ENCODE assay signal across 23 mouse cellular contexts in the genomic region with DNA sequence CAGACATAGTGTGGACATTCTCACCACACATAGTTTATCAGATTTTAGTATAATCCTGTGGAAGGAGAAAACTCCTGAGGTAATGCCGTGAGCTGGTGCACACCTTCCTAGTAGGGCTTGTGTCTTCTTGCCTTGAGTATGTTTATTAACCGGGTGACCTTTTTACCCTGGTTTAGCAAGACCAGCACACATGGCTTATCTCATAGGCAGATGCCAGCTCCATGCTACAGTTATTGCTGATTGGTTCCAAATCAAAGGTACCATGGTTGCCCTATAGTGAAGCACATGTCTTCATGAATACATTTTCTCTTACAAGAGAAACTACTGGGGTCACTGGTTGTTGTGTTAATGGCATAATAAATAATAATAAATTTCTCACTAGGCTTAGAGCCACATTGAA. TPM values are rescaled to one million over a fixed set of nuclear protein-coding genes. Genes with fewer than 3 reads are reported as not detected.
DNase-seq lines count a peak whose midpoint lies in the region; ATAC-seq and TF ChIP-seq lines count a peak whose summit lies in the region.
"Had no signal": no experiment of that assay in that cellular context is flagged by ENCODE, and none has a peak within 500 bp of the region (broad histone marks: within the 10 kb centered on the region; RNA-seq: fewer than 3 reads in every experiment).

No protein-coding gene starts in this region.

- H3K4me1 ChIP-seq in liver, adult 2 months (ENCODE audit: control insufficient read depth, insufficient read depth, low read length), result no peaks in the 10 kb centered on the region; the same call in 1 of the 2 replicates
- no peaks in the 10 kb centered on the region for H3K4me1 ChIP-seq in forebrain, embryonic 15.5 days

- no peaks in the 10 kb centered on the region for H3K27me3 ChIP-seq in liver, adult 2 months (ENCODE audit: control insufficient read depth, insufficient read depth, low read length)
- no peaks in the 10 kb centered on the region for H3K27me3 ChIP-seq in forebrain, embryonic 15.5 days
- H3K27me3 ChIP-seq: CH12.LX, Patski had no signal

- ATAC-seq in erythroblast, adult 5-6 weeks (replicated peaks; ENCODE audit: low FRiP score, poor library complexity, severe bottlenecking), result peak; percentile 52; the same call in 1 of the 2 replicates
- ATAC-seq in erythroid progenitor cell, adult 5-6 weeks (replicated peaks; ENCODE audit: low FRiP score, poor library complexity, severe bottlenecking), result peak; percentile 52; the same call in 1 of the 2 replicates
- no peak for ATAC-seq in forebrain, embryonic 15.5 days (replicated peaks)
- ATAC-seq: activated CD4-positive, CD25-positive, alpha-beta regulatory T cell, adult 4 months; CD4-positive, CD25-positive, alpha-beta regulatory T cell, adult 4 months; Patski had no signal

- H3K79me2 ChIP-seq in liver, adult 2 months (ENCODE audit: control insufficient read depth, insufficient read depth, low read length), result no peaks in the 10 kb centered on the region

- WGBS in liver, adult 2 months, result 30% methylated on average over 2 of the region's 2 CpGs
- 96% methylated on average over 2 of the region's 2 CpGs for WGBS in forebrain, embryonic 15.5 days

- no peak overlapping the region for H3K4me2 ChIP-seq in forebrain, embryonic 15.5 days (replicated peaks)

- H3K27ac ChIP-seq in liver, adult 2 months (replicated peaks; ENCODE audit: insufficient read depth, low read depth, low read length), result no peak overlapping the region
- no peak overlapping the region for H3K27ac ChIP-seq in forebrain, embryonic 15.5 days (replicated peaks)

- no peak for TF ChIP-seq POLR2A in liver, adult 2 months (IDR thresholded peaks at IDR 0.05; ENCODE audit: extremely low read depth, insufficient read depth, low read length)

- H3K9me3 ChIP-seq in forebrain, embryonic 15.5 days, result no peaks in the 10 kb centered on the region
- H3K9me3 ChIP-seq: G1E had no signal

- DNase-seq in heart, adult 11 months, result peak; percentile 61
- DNase-seq in heart, postnatal 4 days, result no peak
- DNase-seq in liver, adult 2 months (ENCODE audit: extremely low read depth, low read depth, low spot score), result peak; percentile 59
- DNase-seq in liver, result no peak
- no peak for DNase-seq in thymus, postnatal 36 days
- DNase-seq: adrenal gland, adult 2 months; adrenal gland, adult 8-10 months; adrenal gland, postnatal 10 days; adrenal gland, postnatal 14 days; adrenal gland, postnatal 25 days; adrenal gland, postnatal 36 days; B cell, adult 2 months; cerebellum, adult 11 months; cerebellum, adult 11-12 months had no signal

- H3K36me3 ChIP-seq in liver, adult 2 months (ENCODE audit: control insufficient read depth, insufficient read depth, low read length), result no peaks in the 10 kb centered on the region
- H3K36me3 ChIP-seq in forebrain, embryonic 15.5 days, result no peaks in the 10 kb centered on the region
- H3K36me3 ChIP-seq: G1E had no signal

- H3K9ac ChIP-seq in liver, adult 2 months (ENCODE audit: low read depth, low read length), result no peak overlapping the region
- no peak overlapping the region for H3K9ac ChIP-seq in forebrain, embryonic 15.5 days (replicated peaks)

- TF ChIP-seq CTCF in liver, adult 2 months (IDR thresholded peaks at IDR 0.05; ENCODE audit: low read depth, low read length), result no peak

- no peak overlapping the region for H3K4me3 ChIP-seq in liver, adult 2 months (ENCODE audit: insufficient read depth, low read depth, low read length)
- H3K4me3 ChIP-seq in forebrain, embryonic 15.5 days, result no peak overlapping the region

RNA-seq across cellular contexts. Expression of a gene that starts 38.1 kb away (rescaled TPM):
- total RNA-seq in heart, postnatal 4 days (2021), result 10 to 100 TPM; 20.1 to 25.7 TPM
- total RNA-seq in liver, adult 2 months (2014; rRNA removed), result 1.0 and 1.7 TPM in 2 replicates
- polyA plus RNA-seq in liver, adult 2 months (2012; rRNA removed), result 0.19 and 0.29 TPM in 2 replicates
- 15.5 and 26.9 TPM in 2 replicates for total RNA-seq in erythroblast, adult 5-6 weeks (2015; ENCODE audit: low replicate concordance)
- total RNA-seq in erythroblast, adult 5-6 weeks (2017; ENCODE audit: low replicate concordance), result 32.2 and 64.1 TPM in 2 replicates
- total RNA-seq in erythroid progenitor cell, adult 5-6 weeks (2015; ENCODE audit: low replicate concordance), result 5.4 and 10.1 TPM in 2 replicates
- 17.2 and 31.3 TPM in 2 replicates for total RNA-seq in erythroid progenitor cell, adult 5-6 weeks (2017; ENCODE audit: low replicate concordance)
- polyA plus RNA-seq in forebrain, embryonic 15.5 days (2015; fragmentation: Nextera tagmentation; extraction: Ambion mirVana), result 0.20 TPM in 1 of 2 replicates, not detected in the other
- total RNA-seq: CH12.LX had no signal
- polyA plus RNA-seq: activated CD4-positive, CD25-positive, alpha-beta regulatory T cell, adult 4 months; adrenal gland, adult 2 months; CD4-positive, CD25-positive, alpha-beta regulatory T cell, adult 4 months; G1E had no signal

RNA-seq across cellular contexts. Expression of a gene that starts 48.4 kb away (rescaled TPM):
- 100 to 1,000 TPM; 132 to 138 TPM for total RNA-seq in heart, postnatal 4 days (2021)
- total RNA-seq in liver, adult 2 months (2014; rRNA removed), result 56.2 and 81.3 TPM in 2 replicates
- polyA plus RNA-seq in liver, adult 2 months (2012; rRNA removed), result 156 and 158 TPM in 2 replicates
- total RNA-seq in erythroblast, adult 5-6 weeks (2015; ENCODE audit: low replicate concordance), result 29.8 and 41.2 TPM in 2 replicates
- total RNA-seq in erythroblast, adult 5-6 weeks (2017; ENCODE audit: low replicate concordance), result 44.1 and 78.5 TPM in 2 replicates
- total RNA-seq in erythroid progenitor cell, adult 5-6 weeks (2015; ENCODE audit: low replicate concordance), result 114 and 119 TPM in 2 replicates
- total RNA-seq in erythroid progenitor cell, adult 5-6 weeks (2017; ENCODE audit: low replicate concordance), result 92.5 and 112 TPM in 2 replicates
- polyA plus RNA-seq in forebrain, embryonic 15.5 days (2015; fragmentation: Nextera tagmentation; extraction: Ambion mirVana), result 24.9 and 25.0 TPM in 2 replicates
- total RNA-seq: MEL had no signal

Comparison
In these comparisons a context has a peak if more than half of its experiments do, and no peak if none do; other contexts are left out.
1. DNase-seq: peak in heart, adult 11 months (single experiment) and liver, adult 2 months (single experiment); none in heart, postnatal 4 days (single experiment), liver (single experiment) and thymus, postnatal 36 days (0 of 2).